Mouse (Mus musculus): ENCODE measurements around the gene Dctn1.

DNA sequence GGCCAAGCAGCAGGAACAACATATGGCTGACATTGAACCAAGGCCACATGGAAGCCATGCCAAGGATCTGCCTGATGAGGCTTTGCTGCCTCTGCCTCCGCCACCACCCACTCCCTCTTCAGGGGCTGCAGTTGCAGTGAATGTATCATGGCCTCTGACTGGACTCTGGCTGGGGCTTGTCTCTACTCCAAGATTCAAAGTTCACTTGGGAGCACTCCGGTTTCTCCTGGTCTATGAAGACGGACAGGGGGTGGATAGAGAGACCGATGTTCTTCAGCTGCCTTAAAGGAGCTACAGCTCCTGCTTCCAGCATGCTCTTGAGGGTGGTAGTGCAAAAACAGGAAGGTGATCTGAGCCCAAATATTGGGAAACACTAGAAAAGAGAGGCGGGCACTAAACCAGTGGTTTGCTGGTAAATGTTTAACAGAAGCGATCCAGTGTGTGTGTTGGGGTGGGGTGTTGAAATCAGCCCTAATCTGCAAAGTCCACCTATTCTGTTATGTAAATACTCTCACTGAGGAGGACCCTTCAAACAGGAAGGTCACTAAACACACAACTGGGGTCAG is 34.2 kb upstream of the Dctn1 start:
- TF ChIP-seq CTCF (IDR thresholded peaks at IDR 0.05; ENCODE audit: low read depth) (no peak), EP300 (IDR thresholded peaks at IDR 0.05; ENCODE audit: low read depth) (no peak)

Measured in liver, embryonic 14.5 days (tissue).